Mouse (Mus musculus) lung, embryonic 16.5 days (tissue): Measurements from ENCODE around the gene Smox. TPM values are rescaled to one million over a fixed set of nuclear protein-coding genes. Genes with fewer than 3 reads are reported as not detected.

Source experiments
- ATAC-seq: fragments of 200-750 bp; cut with Nextera tagmentation; 2 replicates; pipeline ENCODE4 v1.8.0; 2017; ENCODE audit warnings: low read depth, mild to moderate bottlenecking, moderate library complexity
- H3K27ac ChIP-seq: fragments of 300-500 bp; sonication (generic); 2 replicates; pipeline ENCODE4 v1.5.1; 2014; ENCODE audit warnings: mild to moderate bottlenecking, control low read depth, low read length
- H3K27me3 ChIP-seq: fragments of 300-500 bp; sonication (generic); 2 replicates; pipeline ENCODE4 v1.6.1; 2014; ENCODE audit warnings: low read depth, low read length, mixed read lengths; ENCODE audit not compliant: control insufficient read depth, insufficient read depth
- H3K36me3 ChIP-seq: fragments of 300-500 bp; sonication (generic); 2 replicates; pipeline ENCODE4 v1.6.1; 2014; ENCODE audit warnings: low read length; ENCODE audit not compliant: control insufficient read depth, insufficient read depth
- H3K4me1 ChIP-seq: fragments of 300-500 bp; sonication (generic); replicated peaks from 2 replicates; pipeline ENCODE4 v1.6.1; 2014; ENCODE audit warnings: low read length, mixed read lengths; ENCODE audit not compliant: control insufficient read depth, insufficient read depth
- H3K4me2 ChIP-seq: fragments of 300-500 bp; sonication (generic); 2 replicates; pipeline ENCODE4 v1.6.1; 2014; ENCODE audit warnings: low read depth, low read length, control low read depth
- H3K4me3 ChIP-seq: fragments of 300-500 bp; sonication (generic); 2 replicates; pipeline ENCODE4 v1.5.1; 2014; ENCODE audit warnings: mild to moderate bottlenecking, low read length, control low read depth
- H3K9ac ChIP-seq: fragments of 300-500 bp; sonication (generic); 2 replicates; pipeline ENCODE4 v1.6.1; 2014; ENCODE audit warnings: low read length, control low read depth
- H3K9me3 ChIP-seq: fragments of 300-500 bp; sonication (generic); 2 replicates; pipeline ENCODE4 v1.6.1; 2016; ENCODE audit warnings: low read length; ENCODE audit not compliant: control insufficient read depth
- WGBS: fragments of 180-500 bp; shearing (Covaris S2); extraction: QIAGEN DNeasy Blood & Tissue Kit; methylation state at CpG from one replicate; pipeline ENCODE4 v1.1.7; 2014; 5-methylcytosine and 5-hydroxymethylcytosine counted together
- polyA plus RNA-seq: library from polyadenylated mRNA; unstranded; fragments of >200 nt; fragmentation: Nextera tagmentation; extraction: Ambion mirVana; gene quantifications from 2 replicates; pipeline ENCODE4 v1.2.1, GENCODE M21; 2015

Smox gene
- polyA plus RNA-seq, 1 experiment from 2014 or later = 32.9 TPM

DNA sequence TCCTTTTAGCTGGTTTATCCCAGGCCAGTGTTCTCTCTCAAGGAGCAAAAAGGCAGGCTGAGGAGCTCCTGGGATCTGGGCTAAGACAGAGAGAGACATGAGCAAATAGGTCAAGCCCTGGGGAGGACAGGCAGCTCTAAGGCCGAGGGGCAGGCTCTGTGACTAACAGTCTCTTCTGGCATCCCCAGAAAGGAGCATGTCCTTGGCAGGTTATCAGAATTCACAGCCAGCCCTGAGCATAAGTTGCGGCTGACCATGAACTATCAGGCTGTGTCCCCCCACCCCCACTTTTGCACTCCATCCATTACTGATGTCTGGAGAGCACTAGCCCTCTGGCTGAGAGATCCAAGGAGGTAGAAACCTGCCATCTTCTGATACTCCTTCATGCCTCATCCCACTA, 59.6 kb downstream of the Smox start:
- no peak for ATAC-seq
- WGBS = 22% methylated on average over 2 of the region's 2 CpGs
- Histone ChIP-seq H3K4me1 (no peaks in the 10 kb centered on the region), H3K9ac (no peak overlapping the region), H3K4me2 (no peak overlapping the region), H3K36me3 (no peaks in the 10 kb centered on the region), H3K9me3 (no peaks in the 10 kb centered on the region), H3K27ac (no peak overlapping the region), H3K4me3 (no peak overlapping the region), H3K27me3 (peaks cover 26% of the 10 kb centered on the region)

DNA sequence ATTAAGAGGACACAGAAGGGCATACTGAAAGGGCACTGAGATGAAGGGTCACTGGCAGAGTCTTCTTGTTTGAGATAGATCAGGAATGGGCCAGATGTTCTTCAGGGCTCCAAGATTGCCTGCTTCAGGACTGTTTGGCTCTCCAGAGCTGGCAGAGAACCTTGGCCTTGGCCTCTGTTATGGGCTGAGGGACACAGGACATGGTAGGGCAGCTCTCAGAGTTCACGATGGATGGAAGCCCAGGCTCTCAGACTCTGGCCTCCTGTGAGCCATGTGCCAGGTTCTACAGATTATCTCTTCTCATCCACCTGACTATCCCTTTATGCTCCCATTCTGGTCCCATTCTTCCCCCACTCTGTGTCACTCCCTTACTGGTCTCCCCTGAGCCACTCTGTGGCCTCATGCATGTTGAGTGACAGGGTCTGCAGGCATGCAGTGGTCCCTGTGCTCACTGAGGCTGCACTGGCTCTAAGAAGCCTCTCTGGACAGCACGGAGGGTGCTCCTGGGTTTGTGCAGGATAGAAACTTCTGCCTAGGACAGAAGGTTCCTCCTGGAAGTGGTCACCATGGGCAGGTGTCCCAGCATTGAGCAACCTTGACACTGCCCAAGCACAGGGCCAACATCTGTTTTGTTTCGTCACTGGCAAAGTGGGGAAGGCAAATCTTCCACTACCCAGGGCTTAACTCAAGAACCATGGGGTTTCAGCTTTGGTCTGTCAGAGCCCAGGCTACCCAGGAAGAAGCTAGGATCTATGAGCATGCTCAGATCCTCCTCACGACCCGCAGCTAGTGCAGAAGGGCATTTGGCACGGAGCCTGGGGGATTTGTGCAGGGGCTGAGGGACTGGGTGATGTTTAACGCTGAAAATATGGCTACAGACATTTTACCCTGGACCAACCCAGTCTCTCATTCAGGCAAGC, 60.7 kb downstream of the Smox start:
- no peak for ATAC-seq
- Histone ChIP-seq H3K27ac (no peak overlapping the region), H3K27me3 (peaks cover 20% of the 10 kb centered on the region), H3K4me2 (no peak overlapping the region), H3K9me3 (no peaks in the 10 kb centered on the region), H3K9ac (no peak overlapping the region), H3K4me1 (no peaks in the 10 kb centered on the region), H3K4me3 (no peak overlapping the region), H3K36me3 (no peaks in the 10 kb centered on the region)
- WGBS = 51% methylated on average over 7 of the region's 7 CpGs

GRCm38 (mm10) chr2:131552736-131553400, 61.6 kb downstream of the Smox start:
- Histone ChIP-seq H3K4me2 (no peak overlapping the region), H3K27me3 (peaks cover 13% of the 10 kb centered on the region), H3K36me3 (no peaks in the 10 kb centered on the region), H3K9ac (no peak overlapping the region), H3K27ac (no peak overlapping the region), H3K9me3 (no peaks in the 10 kb centered on the region), H3K4me1 (no peaks in the 10 kb centered on the region), H3K4me3 (no peak overlapping the region)
- ATAC-seq = no peak
- WGBS = 17% methylated on average over 9 of the region's 9 CpGs

- H3K4me1 ChIP-seq = peaks cover 2% of the 10 kb centered on the region; the same call in 1 of the 2 replicates
- no peak overlapping the region for H3K27ac ChIP-seq
- H3K9me3 ChIP-seq = no peaks in the 10 kb centered on the region
- no peak overlapping the region; the same call in 1 of the 2 replicates for H3K4me2 ChIP-seq
- no peaks in the 10 kb centered on the region for H3K36me3 ChIP-seq
- WGBS = 68% methylated on average over 2 of the region's 2 CpGs
- no peak overlapping the region for H3K9ac ChIP-seq
- no peak overlapping the region for H3K4me3 ChIP-seq
- peaks cover 45% of the 10 kb centered on the region for H3K27me3 ChIP-seq
- no peak for ATAC-seq
Measured at GRCm38 (mm10) chr2:131557896-131558295, 66.6 kb downstream of the Smox start.

DNA sequence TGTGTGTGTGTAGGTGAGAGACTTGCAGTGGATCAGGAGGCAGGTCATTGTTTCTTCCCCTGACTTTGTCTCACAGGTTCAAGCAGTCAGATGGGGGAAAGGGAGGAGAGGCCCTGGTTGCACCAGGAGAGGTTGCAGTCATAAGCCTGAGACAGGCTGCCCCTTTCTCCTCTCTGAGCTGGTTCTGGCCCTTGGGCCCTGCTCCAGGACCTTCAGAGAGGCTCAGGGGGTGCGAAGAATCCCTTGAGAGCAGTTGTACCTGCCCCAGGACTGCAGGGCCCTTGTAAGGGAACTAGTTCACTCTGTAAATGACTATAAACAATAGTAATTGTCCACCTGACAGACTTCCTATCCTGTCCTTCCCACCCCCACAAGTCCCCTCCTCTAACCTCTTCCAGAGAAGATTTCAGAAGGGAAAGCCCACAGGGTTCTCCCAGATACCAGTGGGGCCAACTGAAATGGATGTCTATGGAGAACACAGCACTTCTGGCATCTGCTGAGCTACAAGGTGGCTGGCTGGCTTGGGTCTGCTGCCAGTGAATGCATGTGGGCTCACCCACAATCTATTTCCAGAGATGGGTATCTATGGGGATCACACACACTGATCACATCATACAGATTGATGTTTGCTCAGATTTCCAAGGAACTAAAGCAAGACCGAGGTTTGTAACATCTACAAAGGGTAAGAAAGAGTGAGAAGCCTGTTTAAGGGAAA, 69.1 kb downstream of the Smox start:
- Histone ChIP-seq H3K4me1 (peaks cover 2% of the 10 kb centered on the region; the same call in 1 of the 2 replicates), H3K36me3 (no peaks in the 10 kb centered on the region), H3K9me3 (no peaks in the 10 kb centered on the region), H3K9ac (0 out of 2 replicates have a peak overlapping the region, but pooled peaks have one; percentile 58), H3K4me3 (peak overlapping the region; percentile 52), H3K4me2 (peak overlapping the region; percentile 16; the same call in 1 of the 2 replicates), H3K27ac (no peak overlapping the region), H3K27me3 (peaks cover 55% of the 10 kb centered on the region)
- WGBS = 40% methylated on average over 2 of the region's 2 CpGs
- ATAC-seq = no peak

DNA sequence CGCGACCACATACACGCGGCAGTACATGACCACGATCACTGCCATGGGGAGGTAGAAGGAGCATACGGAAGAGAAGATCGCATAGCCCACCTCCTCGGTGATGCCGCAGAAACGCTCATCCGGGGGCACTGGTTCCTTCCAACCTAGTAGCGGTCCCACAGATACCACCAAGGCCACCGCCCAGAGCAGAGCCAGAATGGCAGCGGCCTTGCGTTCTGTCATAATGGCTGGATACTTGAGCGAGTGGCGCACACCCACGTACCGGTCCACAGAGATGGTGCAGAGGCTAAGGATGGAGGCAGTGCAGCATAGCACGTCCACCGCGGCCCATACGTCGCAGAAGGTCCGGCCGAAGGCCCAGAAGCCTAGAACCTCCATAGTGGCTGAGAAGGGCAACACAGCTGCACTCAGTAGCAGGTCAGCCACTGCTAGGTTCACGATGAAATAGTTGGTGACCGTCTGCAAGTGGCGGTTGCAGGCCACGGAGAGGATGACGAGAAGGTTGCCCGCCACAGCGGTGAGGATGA, 70.1 kb downstream of the Smox start:
- H3K9me3 ChIP-seq = no peaks in the 10 kb centered on the region
- no peaks in the 10 kb centered on the region for H3K36me3 ChIP-seq
- no peak for ATAC-seq
- peak overlapping the region; percentile 52 for H3K4me3 ChIP-seq
- peak overlapping the region; percentile 58 for H3K9ac ChIP-seq
- H3K4me1 ChIP-seq = peaks cover 2% of the 10 kb centered on the region; the same call in 1 of the 2 replicates
- peaks cover 58% of the 10 kb centered on the region for H3K27me3 ChIP-seq
- no peak overlapping the region for H3K27ac ChIP-seq
- 6% methylated on average over 33 of the region's 33 CpGs for WGBS
- peak overlapping the region; percentile 73 for H3K4me2 ChIP-seq

DNA sequence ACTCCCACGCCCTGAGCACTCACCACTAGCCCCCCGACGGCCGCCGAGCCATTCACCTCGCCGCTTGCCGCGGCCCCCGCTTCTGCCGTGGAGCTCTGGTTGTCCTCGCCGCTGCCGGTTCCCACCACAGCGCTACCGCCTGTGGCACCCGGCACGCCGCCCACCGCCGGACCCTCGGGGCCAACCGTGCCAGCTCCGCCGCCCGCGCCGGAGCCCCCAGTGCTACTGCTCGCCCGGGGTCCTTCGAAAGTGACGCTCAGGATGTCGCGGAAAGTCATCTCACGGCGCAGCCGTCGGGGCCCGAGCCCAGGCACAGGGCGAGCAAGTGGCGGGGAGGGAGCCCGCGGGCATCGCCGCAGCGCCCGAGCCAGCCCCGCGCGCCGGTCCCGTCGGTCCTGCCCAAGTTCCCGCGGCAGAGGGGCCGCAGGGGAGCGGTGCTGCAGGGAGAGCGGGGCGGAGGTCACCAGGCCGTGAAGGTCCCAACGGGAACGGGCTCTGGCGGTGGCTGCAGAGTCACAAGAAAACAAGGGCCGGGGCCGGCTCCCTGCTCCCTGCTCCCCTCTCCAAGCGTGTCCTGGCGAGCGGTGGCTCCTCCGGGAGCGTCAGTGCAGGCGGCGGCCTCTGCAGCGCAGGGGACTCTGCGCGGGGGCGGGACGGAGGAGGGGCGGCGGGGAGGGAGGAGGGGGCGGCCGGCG, 70.7 kb downstream of the Smox start, which contains the start of gene Adra1d:
TSS of gene Adra1d (minus strand) at position 393 of the 695 bp plus-strand sequence.
- peak; percentile 77 for ATAC-seq
- Histone ChIP-seq H3K9me3 (no peaks in the 10 kb centered on the region), H3K4me1 (peaks cover 2% of the 10 kb centered on the region; the same call in 1 of the 2 replicates), H3K36me3 (no peaks in the 10 kb centered on the region), H3K4me2 (peak within 1 kb of the TSS; percentile 73), H3K27me3 (peaks cover 58% of the 10 kb centered on the region), H3K4me3 (peak within 1 kb of the TSS; percentile 52), H3K27ac (no peak within 1 kb of the TSS), H3K9ac (peak within 1 kb of the TSS; percentile 58)
- 1% methylated on average over 55 of the region's 82 CpGs for WGBS

GRCm38 (mm10) chr2:131562586-131563122, 71.4 kb downstream of the Smox start:
- no peaks in the 10 kb centered on the region for H3K36me3 ChIP-seq
- 1% methylated on average over 19 of the region's 30 CpGs for WGBS
- H3K27ac ChIP-seq = no peak overlapping the region
- H3K27me3 ChIP-seq = peaks cover 58% of the 10 kb centered on the region
- H3K4me3 ChIP-seq = peak overlapping the region; percentile 52
- H3K4me1 ChIP-seq = peaks cover 2% of the 10 kb centered on the region; the same call in 1 of the 2 replicates
- H3K9me3 ChIP-seq = no peaks in the 10 kb centered on the region
- ATAC-seq = peak; percentile 90
- H3K9ac ChIP-seq = peak overlapping the region; percentile 58
- H3K4me2 ChIP-seq = peak overlapping the region; percentile 73
